Mouse (Mus musculus): ENCODE measurements at regions not wholly inside any gene's neighbourhood (a gene's known extent, or its start where the extent isn't known, plus 50 kb on each side); places are given as distances from the start of the nearest gene placed in this dataset.

DNA sequence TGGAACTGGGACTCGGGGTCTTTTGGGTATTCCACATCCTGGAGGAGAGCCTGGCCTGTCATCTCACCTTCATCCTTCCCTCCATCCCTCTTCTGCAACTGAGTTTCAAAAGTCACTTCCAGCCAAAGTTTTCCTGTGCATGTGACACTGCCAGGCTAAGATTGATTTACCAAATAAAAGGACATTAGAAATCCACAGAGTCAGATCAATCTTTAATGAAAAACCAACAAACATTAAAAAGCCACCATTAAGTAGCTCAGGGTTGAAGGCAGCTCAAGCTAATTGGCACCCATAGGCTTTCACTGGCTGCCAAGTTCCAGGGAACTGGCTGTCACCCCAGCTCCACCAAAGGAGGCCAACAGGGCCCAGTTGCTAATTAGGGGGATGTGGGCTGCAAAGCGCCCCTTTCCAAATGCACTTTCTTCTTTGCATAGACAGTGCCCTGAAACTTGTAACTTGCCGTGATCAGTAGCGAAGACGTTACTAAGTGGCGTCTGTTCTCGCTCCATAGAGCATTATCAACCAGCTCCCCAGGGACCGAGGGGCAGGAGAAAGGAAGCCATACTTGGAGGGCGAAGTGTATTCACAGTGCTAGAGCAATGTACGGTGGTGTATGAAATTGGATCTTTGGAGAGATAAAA, 464.6 kb upstream of the Gm19410 start:
- ATAC-seq (ENCODE audit: insufficient number of reproducible peaks, insufficient read depth, low FRiP score, low read depth): no peak
- Histone ChIP-seq H3K4me1 (ENCODE audit: control insufficient read depth in 2 of 2, insufficient read depth in 2 of 2, low read length in 2 of 2) (peaks cover 7 to 10% of the 10 kb centered on the region in 2 experiments; a peak in 3 of 4 replicates), H3K9me3 (ENCODE audit: control insufficient read depth, low read length) (peaks cover 11% of the 10 kb centered on the region), H3K36me3 (ENCODE audit: control insufficient read depth, insufficient read depth, low read length) (no peaks in the 10 kb centered on the region), H3K4me3 (ENCODE audit: control insufficient read depth in 1 of 2, insufficient read depth in 1 of 2, low read depth in 1 of 2, low read length in 2 of 2) (no peak overlapping the region), H3K27me3 (ENCODE audit: control insufficient read depth, insufficient read depth, low read length) (no peaks in the 10 kb centered on the region), H3K4me2 (ENCODE audit: low read length) (no peak overlapping the region), H3K9ac (ENCODE audit: low read length) (no peak overlapping the region), H3K27ac (replicated peaks in 1 of 2; ENCODE audit: control insufficient read depth in 1 of 2, insufficient read depth in 1 of 2, low read depth in 2 of 2, low read length in 2 of 2) (no peak overlapping the region)
- 58% methylated on average over 10 of the region's 10 CpGs for WGBS

DNA sequence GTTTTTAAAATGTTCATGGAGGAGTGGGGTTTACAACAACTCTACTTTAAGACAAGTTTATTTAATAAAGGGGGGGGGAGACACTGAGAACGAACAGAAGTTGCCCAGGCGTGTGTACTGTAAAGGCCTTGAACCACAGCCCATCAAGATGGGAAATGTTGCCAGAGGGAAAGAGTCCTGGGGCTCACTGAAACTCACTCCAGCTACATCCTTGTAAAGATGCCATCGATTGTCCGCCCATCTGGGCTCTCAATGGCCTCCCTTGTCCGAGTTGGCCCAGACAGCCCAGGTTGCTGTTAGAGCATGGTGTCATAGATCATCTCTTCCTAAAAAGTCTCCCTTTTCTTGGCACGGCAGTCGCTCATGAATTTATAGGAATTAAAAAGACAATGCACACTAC, 462.7 kb upstream of the Gm19410 start:
- H3K27me3 ChIP-seq (ENCODE audit: control insufficient read depth, insufficient read depth, low read length): no peaks in the 10 kb centered on the region
- no peak overlapping the region for H3K4me3 ChIP-seq (ENCODE audit: control insufficient read depth in 1 of 2, insufficient read depth in 1 of 2, low read depth in 1 of 2, low read length in 2 of 2)
- no peak overlapping the region for H3K27ac ChIP-seq (replicated peaks in 1 of 2; ENCODE audit: control insufficient read depth in 1 of 2, insufficient read depth in 1 of 2, low read depth in 2 of 2, low read length in 2 of 2)
- H3K4me1 ChIP-seq (ENCODE audit: control insufficient read depth in 2 of 2, insufficient read depth in 2 of 2, low read length in 2 of 2): peaks cover 7 to 10% of the 10 kb centered on the region in 2 experiments; a peak in 3 of 4 replicates
- WGBS: 90% methylated on average over 7 of the region's 7 CpGs
- ATAC-seq (ENCODE audit: insufficient number of reproducible peaks, insufficient read depth, low FRiP score, low read depth): no peak
- H3K4me2 ChIP-seq (ENCODE audit: low read length): no peak overlapping the region
- H3K36me3 ChIP-seq (ENCODE audit: control insufficient read depth, insufficient read depth, low read length): no peaks in the 10 kb centered on the region
- no peak overlapping the region for H3K9ac ChIP-seq (ENCODE audit: low read length)
- peaks cover 11% of the 10 kb centered on the region for H3K9me3 ChIP-seq (ENCODE audit: control insufficient read depth, low read length)

DNA sequence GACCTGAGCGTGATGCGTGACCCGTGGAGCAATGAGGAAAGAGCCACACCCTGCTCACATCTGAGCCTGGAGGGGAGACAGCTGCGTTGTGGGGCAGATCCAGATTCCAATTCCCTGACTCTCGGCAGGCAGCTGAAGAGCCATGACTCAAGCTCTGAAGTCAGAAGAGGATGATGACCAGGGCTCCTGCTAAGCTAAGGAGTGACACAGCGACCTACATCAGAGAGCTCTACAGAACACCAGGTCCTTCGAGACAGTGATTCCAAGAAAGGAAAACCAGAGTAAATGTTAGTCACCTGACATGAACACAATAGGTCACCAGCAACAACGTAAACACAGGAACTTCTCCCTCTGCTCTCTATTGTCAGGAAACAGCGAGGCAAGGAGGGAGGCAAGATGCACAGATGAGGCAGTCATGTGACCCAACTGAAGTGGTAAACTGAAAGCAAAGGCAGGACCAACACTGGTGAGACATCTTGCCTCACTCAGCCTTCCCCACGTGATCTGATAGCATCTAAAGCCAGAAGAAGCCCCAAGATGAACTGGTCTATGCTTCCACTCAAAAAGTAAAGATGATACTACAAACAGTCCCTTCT, 444.2 kb upstream of the Gm19410 start:
- 72% methylated on average over 10 of the region's 10 CpGs for whole genome bisulfite sequencing
- no peak for ATAC-seq (ENCODE audit: insufficient number of reproducible peaks, insufficient read depth, low FRiP score, low read depth)
- no peak overlapping the region for H3K4me2 ChIP-seq (ENCODE audit: low read length)

DNA sequence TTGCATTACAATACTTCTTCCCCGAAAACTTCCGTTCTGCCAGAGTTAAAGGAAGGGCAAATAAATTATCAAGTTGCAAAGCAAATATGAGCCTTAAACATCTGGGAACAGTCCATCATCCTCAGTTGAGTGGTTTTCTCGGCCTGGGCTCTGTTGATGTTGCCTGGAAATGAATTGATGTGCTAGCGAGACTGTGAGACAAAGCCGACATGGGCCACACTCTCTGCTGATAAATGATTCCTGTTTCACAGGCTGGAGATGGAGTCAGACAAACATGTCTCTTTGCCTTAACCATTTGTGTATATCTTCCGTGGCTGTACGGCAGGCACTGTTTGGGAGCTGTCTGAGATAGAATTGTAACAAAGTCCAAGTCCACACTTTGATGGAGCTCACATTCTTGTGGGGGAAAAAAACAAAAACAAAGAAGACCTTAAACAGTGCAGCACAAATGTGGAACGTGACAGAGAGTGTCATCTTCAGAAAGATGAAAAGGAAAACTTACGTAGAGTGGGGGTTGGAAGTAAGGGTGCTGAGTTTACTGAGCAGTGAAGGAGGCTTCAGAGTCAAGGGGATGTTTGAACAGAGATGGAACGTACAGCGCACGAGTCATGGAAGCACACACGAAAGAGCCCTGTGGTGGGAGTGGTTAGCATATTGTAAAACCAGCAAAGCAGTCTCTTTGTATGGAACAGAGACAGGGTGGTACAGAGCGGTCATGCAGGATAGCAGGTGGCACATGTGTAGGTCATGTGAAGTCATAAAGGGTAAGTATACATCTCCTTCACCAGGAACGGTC, 442.2 kb upstream of the Gm19410 start:
- H3K9me3 ChIP-seq (ENCODE audit: control insufficient read depth, low read length): no peaks in the 10 kb centered on the region
- 74% methylated on average over 15 of the region's 15 CpGs for WGBS
- no peak overlapping the region for H3K4me3 ChIP-seq (ENCODE audit: control insufficient read depth in 1 of 2, insufficient read depth in 1 of 2, low read depth in 1 of 2, low read length in 2 of 2)
- no peak for ATAC-seq (ENCODE audit: insufficient number of reproducible peaks, insufficient read depth, low FRiP score, low read depth)
- no peak overlapping the region for H3K9ac ChIP-seq (ENCODE audit: low read length)
- no peaks in the 10 kb centered on the region for H3K4me1 ChIP-seq (ENCODE audit: control insufficient read depth in 2 of 2, insufficient read depth in 2 of 2, low read length in 2 of 2)
- H3K36me3 ChIP-seq (ENCODE audit: control insufficient read depth, insufficient read depth, low read length): no peaks in the 10 kb centered on the region
- no peak overlapping the region for H3K27ac ChIP-seq (replicated peaks in 1 of 2; ENCODE audit: control insufficient read depth in 1 of 2, insufficient read depth in 1 of 2, low read depth in 2 of 2, low read length in 2 of 2)
- no peak overlapping the region for H3K4me2 ChIP-seq (ENCODE audit: low read length)
- no peaks in the 10 kb centered on the region for H3K27me3 ChIP-seq (ENCODE audit: control insufficient read depth, insufficient read depth, low read length)

More for the DNA sequence above, 444.2 kb upstream of the Gm19410 start:
- H3K9ac ChIP-seq (ENCODE audit: low read length): no peak overlapping the region
- no peak overlapping the region for H3K4me3 ChIP-seq (ENCODE audit: control insufficient read depth in 1 of 2, insufficient read depth in 1 of 2, low read depth in 1 of 2, low read length in 2 of 2)
- H3K4me1 ChIP-seq (ENCODE audit: control insufficient read depth in 2 of 2, insufficient read depth in 2 of 2, low read length in 2 of 2): no peaks in the 10 kb centered on the region
- H3K36me3 ChIP-seq (ENCODE audit: control insufficient read depth, insufficient read depth, low read length): no peaks in the 10 kb centered on the region
- no peaks in the 10 kb centered on the region for H3K9me3 ChIP-seq (ENCODE audit: control insufficient read depth, low read length)
- H3K27ac ChIP-seq (replicated peaks in 1 of 2; ENCODE audit: control insufficient read depth in 1 of 2, insufficient read depth in 1 of 2, low read depth in 2 of 2, low read length in 2 of 2): no peak overlapping the region
- no peaks in the 10 kb centered on the region for H3K27me3 ChIP-seq (ENCODE audit: control insufficient read depth, insufficient read depth, low read length)

Data from heart, embryonic 14.5 days (tissue).